Mouse (Mus musculus) embryonic fibroblast, embryonic 13.5 days (primary cell): Measurements from ENCODE around the gene Gm20388.

ENCODE experiments used
- CTCF ChIP-seq: IDR thresholded peaks from 2 replicates; pipeline ENCODE4 v1.5.1; 2011; ENCODE audit warnings: mild to moderate bottlenecking, control low read depth, low read length, moderate library complexity, borderline replicate concordance; ENCODE audit not compliant: insufficient read depth
- POLR2A ChIP-seq: IDR thresholded peaks from 2 replicates; pipeline ENCODE4 v1.6.1; 2011; ENCODE audit warnings: low read depth, mild to moderate bottlenecking, control low read depth, low read length, moderate library complexity

- TF ChIP-seq CTCF (no peak), POLR2A (no peak)
Measured at GRCm38 (mm10) chr8:122089186-122089700, 2178.6 kb downstream of the Gm20388 start.
